Mouse (Mus musculus) MEL (cell line): ENCODE results near the gene Kcnn1. TPM values are rescaled to one million over a fixed set of nuclear protein-coding genes. Genes with fewer than 3 reads are reported as not detected.

ENCODE experiments used
- DNase-seq: peaks from one replicate; pipeline ENCODE4 v3.0.0; 2011; ENCODE audit warnings: low read depth, low spot score
- H3K27ac ChIP-seq: 2 replicates; pipeline ENCODE4 v1.5.1; 2012; ENCODE audit warnings: low read depth, mild to moderate bottlenecking, control low read depth, low read length, moderate library complexity; ENCODE audit not compliant: control insufficient read depth
- H3K27me3 ChIP-seq, 2 experiments: fragments of 150-350 bp in 1 of 2; sonication (generic) in 1 of 2; 2 replicates each; pipeline ENCODE4 v1.6.1; 2012; ENCODE audit warnings: low read length in 2 of 2, mild to moderate bottlenecking in 2 of 2, improper control_type of control experiment in 1 of 2, moderate library complexity in 1 of 2; ENCODE audit not compliant: insufficient read depth in 2 of 2, control insufficient read depth in 1 of 2
- H3K36me3 ChIP-seq, 2 experiments: 2 replicates each; pipeline ENCODE4 v1.6.1; 2012 to 2014; ENCODE audit warnings: low read length in 2 of 2, improper control_type of control experiment in 1 of 2, inconsistent platforms in 1 of 2, mild to moderate bottlenecking in 1 of 2; ENCODE audit not compliant: insufficient read depth in 2 of 2, control insufficient read depth in 1 of 2
- H3K4me1 ChIP-seq, 2 experiments: fragments of 150-350 bp in 1 of 2; sonication (generic) in 1 of 2; 2 replicates each; pipeline ENCODE4 v1.6.1; 2012; ENCODE audit warnings: low read length in 2 of 2, improper control_type of control experiment in 1 of 2, mild to moderate bottlenecking in 1 of 2; ENCODE audit not compliant: insufficient read depth in 2 of 2, control insufficient read depth in 1 of 2
- H3K4me3 ChIP-seq, 2 experiments: fragments of 150-350 bp in 1 of 2; sonication (generic) in 1 of 2; 2 replicates each; pipeline ENCODE4 v1.5.1; 2012; ENCODE audit warnings: low read depth in 2 of 2, low read length in 2 of 2, mild to moderate bottlenecking in 2 of 2, moderate library complexity in 2 of 2, control low read depth in 1 of 2, improper control_type of control experiment in 1 of 2; ENCODE audit not compliant: control insufficient read depth in 1 of 2, insufficient read depth in 1 of 2
- H3K79me2 ChIP-seq: 2 replicates; pipeline ENCODE4 v1.6.1; 2012; ENCODE audit warnings: mild to moderate bottlenecking, low read length, moderate library complexity; ENCODE audit not compliant: control insufficient read depth, poor library complexity, insufficient read depth
- H3K9ac ChIP-seq: 2 replicates; pipeline ENCODE4 v1.6.1; 2012; ENCODE audit warnings: low read depth, mild to moderate bottlenecking, control low read depth, low read length, moderate library complexity; ENCODE audit not compliant: control insufficient read depth, poor library complexity, severe bottlenecking
- H3K9me3 ChIP-seq: fragments of 150-350 bp; sonication (generic); replicated peaks from 2 replicates; pipeline ENCODE4 v1.6.1; 2012; ENCODE audit warnings: mild to moderate bottlenecking, low read length, improper control_type of control experiment, moderate library complexity; ENCODE audit not compliant: insufficient read depth
- BHLHE40 ChIP-seq: IDR thresholded peaks from 2 replicates; pipeline ENCODE4 v1.6.1; 2012; ENCODE audit warnings: low read depth, mild to moderate bottlenecking, inconsistent platforms, low read length, improper control_type of control experiment, borderline replicate concordance
- CHD2 ChIP-seq: IDR thresholded peaks from 2 replicates; pipeline ENCODE4 v1.6.1; 2011; ENCODE audit warnings: low read length, improper control_type of control experiment
- CTCF ChIP-seq, 3 experiments: IDR thresholded peaks in 2 of 3; conservative IDR thresholded peaks in 1 of 3; 2 replicates each; pipeline ENCODE4 v1.5.1; 2011 to 2012; ENCODE audit warnings: low read length in 3 of 3, low read depth in 2 of 3, mild to moderate bottlenecking in 2 of 3, improper control_type of control experiment in 1 of 3, inconsistent platforms in 1 of 3, mixed read lengths in 1 of 3, moderate library complexity in 1 of 3; ENCODE audit not compliant: control insufficient read depth in 1 of 3, insufficient read depth in 1 of 3, poor library complexity in 1 of 3, severe bottlenecking in 1 of 3
- E2F4 ChIP-seq: IDR thresholded peaks from 2 replicates; pipeline ENCODE4 v1.6.1; 2011; ENCODE audit warnings: low read depth, low read length, improper control_type of control experiment, borderline replicate concordance
- EP300 ChIP-seq, 2 experiments: IDR thresholded peaks; 2 replicates each; pipeline ENCODE4 v1.6.1; 2011; ENCODE audit warnings: improper control_type of control experiment in 2 of 2, low read length in 2 of 2, low read depth in 1 of 2, mild to moderate bottlenecking in 1 of 2
- ETS1 ChIP-seq: IDR thresholded peaks from 2 replicates; pipeline ENCODE4 v1.6.1; 2012; ENCODE audit warnings: low read depth, mild to moderate bottlenecking, inconsistent platforms, low read length, improper control_type of control experiment, moderate library complexity
- GABPA ChIP-seq: IDR thresholded peaks from 2 replicates; pipeline ENCODE4 v1.6.1; 2012; ENCODE audit warnings: low read depth, mild to moderate bottlenecking, inconsistent platforms, low read length, improper control_type of control experiment, moderate library complexity
- HCFC1 ChIP-seq: IDR thresholded peaks from 2 replicates; pipeline ENCODE4 v1.6.1; 2012; ENCODE audit warnings: low read depth, mild to moderate bottlenecking, inconsistent platforms, low read length, improper control_type of control experiment, moderate library complexity
- JUND ChIP-seq: IDR thresholded peaks from 2 replicates; pipeline ENCODE4 v1.6.1; 2011; ENCODE audit warnings: low read depth, mild to moderate bottlenecking, improper control_type of control experiment, low read length
- MAFK ChIP-seq: IDR thresholded peaks from 2 replicates; pipeline ENCODE4 v1.6.1; 2011; ENCODE audit warnings: low read depth, mild to moderate bottlenecking, low read length, improper control_type of control experiment, borderline replicate concordance
- MEF2A ChIP-seq: IDR thresholded peaks from 2 replicates; pipeline ENCODE4 v1.6.1; 2014; ENCODE audit warnings: low read depth, mild to moderate bottlenecking, inconsistent platforms, low read length, improper control_type of control experiment; ENCODE audit not compliant: poor library complexity, insufficient replicate concordance, severe bottlenecking; ENCODE audit errors: extremely low read depth
- MXI1 ChIP-seq: IDR thresholded peaks from 2 replicates; pipeline ENCODE4 v1.6.1; 2011; ENCODE audit warnings: mild to moderate bottlenecking, low read depth, low read length, improper control_type of control experiment
- MYC ChIP-seq: IDR thresholded peaks from 2 replicates; pipeline ENCODE4 v1.6.1; 2011; ENCODE audit warnings: low read depth, mild to moderate bottlenecking, low read length, improper control_type of control experiment, moderate library complexity
- NELFE ChIP-seq: IDR thresholded peaks from 2 replicates; pipeline ENCODE4 v1.6.1; 2011; ENCODE audit warnings: low read depth, low read length, improper control_type of control experiment
- POLR2A ChIP-seq, 2 experiments: IDR thresholded peaks; 2 replicates each; pipeline ENCODE4 v1.6.1; 2011 to 2012; ENCODE audit warnings: low read length in 2 of 2, mild to moderate bottlenecking in 2 of 2, control low read depth in 1 of 2, improper control_type of control experiment in 1 of 2, low read depth in 1 of 2, moderate library complexity in 1 of 2; ENCODE audit not compliant: control insufficient read depth in 1 of 2, insufficient read depth in 1 of 2, poor library complexity in 1 of 2
- POLR2AphosphoS2 ChIP-seq: IDR thresholded peaks from 2 replicates; pipeline ENCODE4 v1.6.1; 2011; ENCODE audit warnings: low read length, improper control_type of control experiment
- POLR2AphosphoS5 ChIP-seq: IDR thresholded peaks from 2 replicates; pipeline ENCODE4 v1.6.1; 2012; ENCODE audit warnings: low read depth, borderline replicate concordance, mild to moderate bottlenecking, inconsistent platforms, low read length, moderate library complexity, mixed read lengths
- RAD21 ChIP-seq: IDR thresholded peaks from 2 replicates; pipeline ENCODE4 v1.6.1; 2011; ENCODE audit warnings: mild to moderate bottlenecking, low read depth, low read length, improper control_type of control experiment
- RCOR1 ChIP-seq: IDR thresholded peaks from 2 replicates; pipeline ENCODE4 v1.6.1; 2012; ENCODE audit warnings: low read depth, mild to moderate bottlenecking, inconsistent platforms, low read length, improper control_type of control experiment
- SIN3A ChIP-seq: IDR thresholded peaks from 2 replicates; pipeline ENCODE4 v1.6.1; 2012; ENCODE audit warnings: low read length, improper control_type of control experiment, inconsistent platforms
- SMC3 ChIP-seq: IDR thresholded peaks from 2 replicates; pipeline ENCODE4 v1.6.1; 2011; ENCODE audit warnings: low read depth, low read length, improper control_type of control experiment
- TAL1 ChIP-seq: IDR thresholded peaks from 2 replicates; pipeline ENCODE4 v1.6.1; 2012; ENCODE audit warnings: mild to moderate bottlenecking, inconsistent platforms, low read length, moderate library complexity, mixed read lengths
- TCF12 ChIP-seq: IDR thresholded peaks from 2 replicates; pipeline ENCODE4 v1.6.1; 2014; ENCODE audit warnings: low read depth, mild to moderate bottlenecking, inconsistent platforms, low read length, improper control_type of control experiment, moderate library complexity
- UBTF ChIP-seq: IDR thresholded peaks from 2 replicates; pipeline ENCODE4 v1.6.1; 2012; ENCODE audit warnings: low read depth, mild to moderate bottlenecking, inconsistent platforms, low read length, improper control_type of control experiment, moderate library complexity, borderline replicate concordance; ENCODE audit not compliant: insufficient read depth
- USF2 ChIP-seq, 2 experiments: IDR thresholded peaks; 2 replicates each; pipeline ENCODE4 v1.6.1; 2011 to 2012; ENCODE audit warnings: improper control_type of control experiment in 2 of 2, low read length in 2 of 2, borderline replicate concordance in 1 of 2, inconsistent platforms in 1 of 2, low read depth in 1 of 2, mild to moderate bottlenecking in 1 of 2; ENCODE audit not compliant: insufficient read depth in 1 of 2
- ZC3H11A ChIP-seq: IDR thresholded peaks from 2 replicates; pipeline ENCODE4 v1.6.1; 2012; ENCODE audit warnings: low read depth, mild to moderate bottlenecking, inconsistent platforms, low read length, improper control_type of control experiment
- ZMIZ1 ChIP-seq: IDR thresholded peaks from 2 replicates; pipeline ENCODE4 v1.6.1; 2012; ENCODE audit warnings: low read depth, mild to moderate bottlenecking, inconsistent platforms, low read length, improper control_type of control experiment, moderate library complexity
- polyA plus RNA-seq, 2 experiments: library from polyadenylated mRNA; stranded (reverse) in 1 of 2; unstranded in 1 of 2; fragments of >175 nt in 1 of 2; fragments of >200 nt in 1 of 2; gene quantifications; 2 replicates each; pipeline versions ENCODE4 v1.2.1 to v1.2.4; 2012; ENCODE audit warnings: low replicate concordance in 2 of 2, low read depth in 1 of 2; ENCODE audit not compliant: insufficient read length in 2 of 2, insufficient read depth in 1 of 2, missing spikeins in 1 of 2
- total RNA-seq: library from RNA; depleted of rRNA; stranded (reverse); fragments of 300-350 nt; gene quantifications from 2 replicates; pipeline ENCODE4 v1.2.3, GENCODE M21; 2012

Kcnn1 gene
- total and polyA plus RNA-seq, 3 experiments, result 8.9 to 10.7 TPM; not detected in 1

DNA sequence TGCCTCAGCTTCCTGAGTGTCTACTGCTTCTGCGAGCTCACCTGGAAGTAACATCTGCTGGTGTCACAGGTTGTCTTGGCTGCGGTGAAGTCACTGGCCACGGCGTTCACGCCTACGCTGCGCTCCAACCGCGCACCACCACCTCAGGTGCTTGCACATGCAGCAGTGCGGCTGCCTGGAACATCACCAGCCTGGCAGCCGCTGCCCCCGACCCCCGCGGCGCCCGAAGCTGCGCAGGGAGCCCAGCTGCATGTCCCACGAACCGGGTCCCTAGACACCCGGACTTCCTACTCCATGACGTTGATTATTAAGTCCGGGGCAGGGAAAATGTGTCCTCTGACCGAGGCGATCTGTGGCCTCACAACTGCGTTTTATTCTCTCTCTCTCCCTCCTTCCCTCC, 20.6 kb downstream of the Kcnn1 start:
- H3K36me3 ChIP-seq, result peaks cover 0 to 11% of the 10 kb centered on the region in 2 experiments; a peak in 2 of 4 replicates
- H3K4me3 ChIP-seq, result no peak overlapping the region
- H3K4me1 ChIP-seq, result peaks cover 0 to 7% of the 10 kb centered on the region in 2 experiments; a peak in 1 of 4 replicates
- no peak for DNase-seq
- TF ChIP-seq MEF2A, result no peak
- TF ChIP-seq JUND, result no peak
- no peak for TF ChIP-seq ETS1
- no peak for TF ChIP-seq RCOR1
- no peak for TF ChIP-seq SIN3A
- no peak for TF ChIP-seq MYC
- no peak for TF ChIP-seq NELFE
- no peak for TF ChIP-seq GABPA
- no peak for TF ChIP-seq RAD21
- TF ChIP-seq MXI1, result no peak
- no peak for TF ChIP-seq SMC3
- no peak for TF ChIP-seq USF2 (IDR thresholded peaks at IDR 0.05; ENCODE audit: borderline replicate concordance in 1 of 2, insufficient read depth in 1 of 2, low read depth in 1 of 2, low read length in 2 of 2)
- no peak for TF ChIP-seq TCF12
- no peak for TF ChIP-seq HCFC1
- TF ChIP-seq TAL1, result no peak
- H3K9me3 ChIP-seq, result no peaks in the 10 kb centered on the region
- H3K9ac ChIP-seq, result no peak overlapping the region
- H3K27me3 ChIP-seq, result no peaks in the 10 kb centered on the region
- no peaks in the 10 kb centered on the region; the same call in 1 of the 2 replicates for H3K79me2 ChIP-seq
- H3K27ac ChIP-seq, result no peak overlapping the region

DNA sequence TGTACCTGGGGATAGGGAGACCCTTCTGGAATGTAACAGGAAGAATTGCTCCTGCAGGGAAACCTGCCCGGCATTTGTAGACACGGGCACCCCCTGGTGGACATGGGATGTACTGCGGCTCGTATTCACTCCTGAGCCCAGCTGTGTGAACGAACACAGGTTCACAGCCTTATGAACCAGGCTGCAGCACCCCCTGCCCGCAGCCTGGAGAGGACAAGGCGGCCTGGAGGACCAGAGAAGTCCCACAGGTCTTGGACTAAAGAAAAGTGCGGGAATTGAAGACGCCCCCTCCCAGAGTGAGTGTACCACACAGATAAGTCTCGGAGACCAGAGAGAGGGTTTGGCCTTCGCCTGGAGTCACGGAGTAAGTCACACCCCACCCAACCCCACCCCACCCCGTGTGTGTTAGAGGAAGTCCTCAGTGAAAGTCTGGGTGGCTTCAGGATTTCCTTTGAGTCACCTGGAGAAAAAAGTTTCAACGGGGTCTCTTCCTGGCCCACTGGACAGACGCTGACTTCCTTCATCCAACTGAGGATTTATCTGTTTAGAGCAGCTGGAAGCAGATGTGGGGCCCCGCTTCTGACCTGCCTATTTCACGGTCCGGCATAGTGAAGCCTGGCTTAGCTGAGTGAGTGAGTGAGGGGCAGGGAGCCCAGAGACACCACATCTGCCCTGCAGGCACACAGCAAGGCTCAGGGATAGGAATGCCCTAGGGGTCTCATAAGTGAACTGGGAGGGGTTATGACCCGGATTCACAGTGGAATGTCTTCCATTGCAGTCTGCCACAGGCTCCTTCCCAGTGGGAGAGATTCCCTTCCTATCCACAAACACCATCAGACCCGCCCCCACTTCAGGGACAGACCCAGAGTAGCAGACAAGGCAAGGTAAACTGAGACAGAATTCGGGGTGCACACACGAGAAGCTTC, 21.6 kb downstream of the Kcnn1 start:
- Histone ChIP-seq H3K9ac (peak overlapping the region; percentile 67), H3K4me1 (peaks cover 0 to 7% of the 10 kb centered on the region in 2 experiments; a peak in 1 of 4 replicates), H3K4me3 (peak overlapping the region; percentile 49 to 58), H3K36me3 (peaks cover 0 to 11% of the 10 kb centered on the region in 2 experiments; a peak in 2 of 4 replicates), H3K27me3 (no peaks in the 10 kb centered on the region), H3K9me3 (no peaks in the 10 kb centered on the region), H3K27ac (peak overlapping the region; percentile 43), H3K79me2 (no peaks in the 10 kb centered on the region; the same call in 1 of the 2 replicates)
- peak; percentile 92 for DNase-seq
- TF ChIP-seq POLR2A (IDR thresholded peaks at IDR 0.05; ENCODE audit: control insufficient read depth in 1 of 2, insufficient read depth in 1 of 2, low read depth in 1 of 2, low read length in 2 of 2, poor library complexity in 1 of 2) (no peak), E2F4 (no peak), SMC3 (peak; percentile 69), ZMIZ1 (0 out of 2 replicates have a peak, but pooled peaks have one; percentile 24), ZC3H11A (peak; percentile 46), CTCF (IDR thresholded peaks at IDR 0.05 in 2 of 3, conservative IDR thresholded peaks at IDR 0.05 in 1 of 3; ENCODE audit: control insufficient read depth in 1 of 3, insufficient read depth in 1 of 3, low read depth in 2 of 3, low read length in 3 of 3, poor library complexity in 1 of 3, severe bottlenecking in 1 of 3) (peak; percentile 69 to 87 (median 84)), TCF12 (no peak), BHLHE40 (no peak), ETS1 (0 out of 2 replicates have a peak, but pooled peaks have one; percentile 35), EP300 (IDR thresholded peaks at IDR 0.05; ENCODE audit: low read depth in 1 of 2, low read length in 2 of 2) (no peak), MXI1 (0 out of 2 replicates have a peak, but pooled peaks have one; percentile 57), USF2 (IDR thresholded peaks at IDR 0.05; ENCODE audit: borderline replicate concordance in 1 of 2, insufficient read depth in 1 of 2, low read depth in 1 of 2, low read length in 2 of 2) (no peak), POLR2AphosphoS5 (no peak), TAL1 (no peak), HCFC1 (peak; percentile 58; the same call in 1 of the 2 replicates), GABPA (no peak), MAFK (no peak), SIN3A (peak; percentile 68), UBTF (no peak), POLR2AphosphoS2 (no peak), RCOR1 (0 out of 2 replicates have a peak, but pooled peaks have one; percentile 27), CHD2 (no peak)
